Mouse (Mus musculus) cerebellum, postnatal 25 days (tissue): ENCODE results near the gene Coch.
"Not testable (repeated sequence)": the region's sequence is repeated elsewhere in the genome, so short reads cannot be mapped to it uniquely, and the experiment has no call there.

Experiments used
- DNase-seq, 2 experiments: peaks; one replicate each; pipeline ENCODE4 v3.0.0; 2021; ENCODE audit warnings: mixed read lengths in 2 of 2

The Coch gene

GRCm38 (mm10) chr12:51641871-51642270 lies 48.7 kb downstream of the Coch start:
- DNase-seq, result no peak

GRCm38 (mm10) chr12:51649401-51649800 lies 56.3 kb downstream of the Coch start:
- not testable (repeated sequence) for DNase-seq
